Mouse (Mus musculus) CH12.LX (cell line): ENCODE measurements around the gene Zfp609.

ENCODE experiments used
- CTCF ChIP-seq, 2 experiments: IDR thresholded peaks in 1 of 2; conservative IDR thresholded peaks in 1 of 2; 2 replicates each; pipeline ENCODE4 v1.5.1; 2011 to 2012; ENCODE audit warnings: low read depth in 2 of 2, low read length in 2 of 2, improper control_type of control experiment in 1 of 2, inconsistent platforms in 1 of 2, mild to moderate bottlenecking in 1 of 2, moderate library complexity in 1 of 2
- EP300 ChIP-seq: IDR thresholded peaks from 2 replicates; pipeline ENCODE4 v1.6.1; 2011; ENCODE audit warnings: low read length, improper control_type of control experiment
- MAX ChIP-seq: IDR thresholded peaks from 2 replicates; pipeline ENCODE4 v1.6.1; 2011; ENCODE audit warnings: low read length, improper control_type of control experiment
- NELFE ChIP-seq: IDR thresholded peaks from 2 replicates; pipeline ENCODE4 v1.6.1; 2011; ENCODE audit warnings: low read depth, low read length, improper control_type of control experiment
- NRF1 ChIP-seq: IDR thresholded peaks from 2 replicates; pipeline ENCODE4 v1.6.1; 2014; ENCODE audit warnings: low read depth, mild to moderate bottlenecking, inconsistent platforms, low read length, improper control_type of control experiment, moderate library complexity

DNA sequence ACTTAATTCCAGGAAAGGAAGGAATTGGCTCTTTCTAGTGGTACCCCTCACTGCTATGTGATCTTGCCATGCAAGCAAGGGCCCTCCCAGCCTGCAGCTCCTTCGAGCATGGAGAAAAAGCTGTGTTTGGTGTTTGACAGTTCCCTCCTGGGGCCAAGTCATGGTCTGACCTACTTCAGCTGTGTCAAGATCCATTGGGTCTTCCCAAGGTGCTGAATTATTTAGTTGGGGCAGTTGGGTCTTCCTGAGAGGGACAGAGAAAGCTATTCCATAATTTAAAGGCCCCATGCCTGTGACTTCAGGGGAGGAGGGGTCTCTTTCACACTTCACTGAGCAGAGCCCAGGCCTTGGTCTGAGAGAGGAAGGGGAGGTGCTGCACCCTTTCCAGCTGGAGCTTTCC is 165.9 kb downstream of the Zfp609 start:
- TF ChIP-seq CTCF (conservative IDR thresholded peaks at IDR 0.05 in 1 of 2, IDR thresholded peaks at IDR 0.05 in 1 of 2; ENCODE audit: low read depth in 2 of 2, low read length in 2 of 2): no peak
- TF ChIP-seq NELFE: no peak
- TF ChIP-seq EP300: no peak
- no peak for TF ChIP-seq MAX
- no peak for TF ChIP-seq NRF1
